Mouse (Mus musculus) bone marrow macrophage, adult 2 months (primary cell): Measurements from ENCODE around the gene Smad1. TPM values are rescaled to one million over a fixed set of nuclear protein-coding genes. Genes with fewer than 3 reads are reported as not detected.

ENCODE experiments used
- H3K27ac ChIP-seq: 2 replicates; pipeline ENCODE4 v1.5.1; 2012; ENCODE audit warnings: low read depth, low read length; ENCODE audit not compliant: insufficient read depth
- H3K4me1 ChIP-seq: 2 replicates; pipeline ENCODE4 v1.6.1; 2012; ENCODE audit warnings: low read length; ENCODE audit not compliant: control insufficient read depth, insufficient read depth
- H3K4me3 ChIP-seq: 2 replicates; pipeline ENCODE4 v1.5.1; 2012; ENCODE audit warnings: mild to moderate bottlenecking, low read length, moderate library complexity; ENCODE audit not compliant: insufficient read depth
- CTCF ChIP-seq: IDR thresholded peaks from 2 replicates; pipeline ENCODE4 v1.5.1; 2012; ENCODE audit warnings: low read depth, mild to moderate bottlenecking, low read length, moderate library complexity
- POLR2A ChIP-seq: IDR thresholded peaks from 2 replicates; pipeline ENCODE4 v1.6.1; 2012; ENCODE audit warnings: mild to moderate bottlenecking, low read depth, low read length, borderline replicate concordance
- polyA plus RNA-seq: library from polyadenylated mRNA; stranded (reverse); fragments of >200 nt; gene quantifications from 2 replicates; pipeline ENCODE4 v1.2.4, GENCODE M21; 2012; ENCODE audit not compliant: missing spikeins, insufficient read depth, insufficient read length

The Smad1 gene
- polyA plus RNA-seq, 1 experiment, result 25.5 TPM

DNA sequence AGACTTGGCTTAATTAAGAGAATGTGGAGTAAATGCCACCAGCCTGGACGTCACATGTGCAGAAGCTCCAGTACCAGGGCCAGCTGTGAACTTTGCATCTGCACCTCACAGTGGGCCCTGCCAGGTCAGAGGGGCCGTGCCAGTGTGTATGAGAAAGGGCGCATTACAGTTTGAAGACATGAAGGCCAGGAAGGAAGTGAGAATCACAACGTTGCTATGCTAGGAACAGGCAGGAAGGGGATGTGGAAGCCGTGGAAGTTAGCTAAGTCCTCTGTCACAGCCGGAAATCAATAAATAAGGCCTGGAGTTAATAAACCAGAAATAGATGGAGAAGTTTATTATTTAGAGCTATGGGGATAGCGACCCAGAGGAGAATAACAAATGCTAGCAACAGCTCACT lies 76.2 kb downstream of the Smad1 start:
- H3K4me1 ChIP-seq, result peaks cover 11% of the 10 kb centered on the region
- no peak overlapping the region for H3K27ac ChIP-seq
- no peak for TF ChIP-seq CTCF
- TF ChIP-seq POLR2A, result no peak
- no peak overlapping the region for H3K4me3 ChIP-seq

DNA sequence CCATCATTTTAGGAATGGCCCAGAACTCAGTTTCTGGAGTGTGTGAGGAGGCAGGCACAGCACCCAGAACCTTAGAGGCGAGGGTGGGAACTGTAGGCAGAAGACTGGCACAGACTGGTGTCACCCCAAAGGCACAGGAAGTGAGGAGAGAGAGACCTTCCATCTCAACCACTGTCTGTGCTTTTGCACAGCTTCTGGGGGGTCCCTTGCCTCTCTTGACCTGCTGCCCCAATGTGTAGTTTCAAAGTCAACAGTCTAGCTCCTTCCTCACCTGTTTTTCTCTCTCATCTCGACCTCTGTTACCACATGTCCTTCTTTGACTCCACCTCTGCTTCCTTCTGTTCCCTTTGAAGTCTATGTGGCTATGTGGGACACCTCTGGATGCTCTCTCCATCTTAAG lies 88.5 kb downstream of the Smad1 start:
- no peaks in the 10 kb centered on the region for H3K4me1 ChIP-seq
- H3K4me3 ChIP-seq, result no peak overlapping the region
- H3K27ac ChIP-seq, result no peak overlapping the region
- TF ChIP-seq CTCF (no peak), POLR2A (no peak)

DNA sequence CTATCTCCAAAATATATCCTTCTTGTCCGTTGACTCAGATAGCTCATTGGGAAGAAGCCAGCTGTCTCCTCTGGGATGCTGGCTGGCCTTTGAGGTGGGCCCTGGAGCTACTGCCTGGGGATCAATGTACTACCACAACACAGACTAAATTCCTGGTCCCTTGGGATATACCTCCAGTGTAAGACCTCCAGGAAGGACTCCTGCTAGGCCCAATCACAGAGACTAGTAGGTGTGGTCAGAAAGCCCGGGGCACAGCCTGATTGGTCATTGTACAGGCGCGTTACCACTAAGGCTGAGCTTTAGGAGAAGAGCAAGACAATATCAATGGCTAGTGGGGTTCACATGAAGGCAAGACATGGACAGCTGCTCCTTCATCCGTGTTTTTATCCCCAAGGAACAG lies 93.4 kb downstream of the Smad1 start:
- TF ChIP-seq POLR2A (no peak), CTCF (no peak)
- no peak overlapping the region for H3K27ac ChIP-seq
- no peak overlapping the region for H3K4me3 ChIP-seq
- peaks cover 2% of the 10 kb centered on the region for H3K4me1 ChIP-seq

DNA sequence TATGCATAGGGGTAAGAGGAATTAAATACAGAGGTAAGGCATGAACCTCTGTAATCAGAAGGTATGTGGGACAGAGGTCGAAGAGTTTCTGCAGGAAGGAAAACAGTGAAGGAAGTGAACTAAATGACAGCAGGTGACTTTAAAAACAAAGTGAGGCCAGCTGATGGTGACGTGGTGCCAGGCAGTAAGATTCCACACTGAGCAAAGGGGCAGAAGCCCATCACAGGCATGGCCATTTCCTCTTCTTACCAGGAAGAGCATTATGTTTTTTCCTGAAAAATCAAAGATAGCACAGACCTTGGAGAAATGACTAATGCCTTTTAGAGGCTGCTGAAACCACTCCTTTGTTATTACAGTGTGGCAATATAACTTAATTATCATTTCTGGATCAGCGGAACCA lies 97.8 kb downstream of the Smad1 start:
- TF ChIP-seq POLR2A, result no peak
- TF ChIP-seq CTCF, result no peak
- peaks cover 2% of the 10 kb centered on the region for H3K4me1 ChIP-seq
- no peak overlapping the region for H3K4me3 ChIP-seq
- no peak overlapping the region for H3K27ac ChIP-seq

DNA sequence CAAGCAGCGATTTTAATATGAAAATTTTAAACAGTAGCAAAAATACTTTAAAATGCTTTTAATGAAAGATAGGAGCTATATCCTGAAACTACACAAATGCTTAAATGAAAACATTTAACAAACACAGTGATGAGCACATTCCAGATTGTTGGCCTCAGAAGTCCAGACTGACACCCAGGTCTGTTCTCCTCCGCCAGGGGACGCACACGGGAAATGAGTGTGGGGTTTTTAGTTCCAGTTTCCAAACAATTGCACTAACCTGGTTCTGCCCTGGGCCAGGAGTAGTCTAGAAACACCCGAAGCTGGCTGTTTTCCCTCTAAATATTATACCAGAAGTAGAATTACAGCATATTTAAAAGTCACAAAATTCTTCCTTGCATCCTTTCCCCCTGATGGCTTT lies 99.6 kb downstream of the Smad1 start:
- TF ChIP-seq CTCF, result no peak
- no peak for TF ChIP-seq POLR2A
- Histone ChIP-seq H3K27ac (no peak overlapping the region), H3K4me3 (no peak overlapping the region), H3K4me1 (peaks cover 2% of the 10 kb centered on the region)

DNA sequence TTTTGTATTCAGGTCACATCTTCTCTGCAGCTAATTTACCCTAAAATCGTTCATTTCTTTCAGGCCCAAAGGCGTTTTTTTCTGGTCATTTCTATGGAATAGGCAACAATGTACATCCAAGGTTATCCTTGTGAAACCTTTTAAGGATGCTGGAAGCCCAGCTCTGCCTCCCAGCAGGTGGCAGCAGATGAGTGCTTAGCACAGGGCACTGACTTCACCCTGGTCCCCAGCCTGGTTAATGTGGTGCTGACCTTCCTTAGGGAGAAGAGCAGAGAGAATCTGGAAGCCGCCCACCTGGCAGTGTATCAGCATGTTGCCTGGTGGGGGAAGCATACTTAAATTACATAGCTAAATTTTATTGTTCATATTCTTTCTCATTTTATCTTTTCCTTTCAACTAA lies 101.6 kb downstream of the Smad1 start:
- peaks cover 10% of the 10 kb centered on the region for H3K4me1 ChIP-seq
- no peak overlapping the region for H3K4me3 ChIP-seq
- H3K27ac ChIP-seq, result no peak overlapping the region
- TF ChIP-seq POLR2A (no peak), CTCF (peak; percentile 81)

DNA sequence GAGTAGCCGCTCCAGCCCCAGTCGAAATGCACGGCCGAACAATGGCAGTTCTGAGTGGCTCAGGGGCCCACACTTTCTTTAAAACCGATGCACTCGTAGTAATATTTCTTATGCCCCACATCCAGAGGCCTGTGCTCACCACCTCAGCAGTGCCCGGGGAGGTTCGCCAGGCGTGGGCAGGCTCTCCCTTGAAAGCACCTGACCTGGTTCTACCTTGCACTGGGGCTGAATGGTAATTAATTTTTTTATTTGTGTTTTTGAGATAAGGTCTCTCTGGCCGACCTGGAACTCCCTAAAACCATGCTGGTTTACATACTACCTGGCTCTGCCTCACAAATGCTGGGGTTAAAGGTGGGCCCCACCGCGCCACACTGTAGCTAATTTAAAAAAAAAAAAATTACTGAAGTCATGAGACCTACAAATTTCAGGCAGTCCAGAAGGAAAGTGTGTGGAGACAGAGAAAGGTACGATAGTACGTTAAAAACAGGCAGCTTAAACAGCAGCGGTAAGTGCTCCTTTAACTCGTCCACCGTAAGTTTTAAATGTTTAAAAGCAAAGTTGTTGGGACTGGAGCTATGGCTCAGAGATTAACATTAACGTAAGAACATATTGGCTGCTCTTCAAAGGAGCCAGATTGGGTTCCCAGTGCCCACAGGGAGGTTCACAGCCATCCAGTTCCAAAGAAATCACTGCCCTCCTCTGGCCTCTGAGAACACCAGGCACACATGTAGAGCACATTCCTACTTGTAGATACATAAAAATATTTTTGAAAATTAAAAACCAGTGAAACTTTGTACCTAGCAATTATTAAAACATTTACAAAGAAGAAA lies 103.8 kb downstream of the Smad1 start:
- Histone ChIP-seq H3K4me1 (peaks cover 9% of the 10 kb centered on the region), H3K4me3 (peak overlapping the region; percentile 73), H3K27ac (peak overlapping the region; percentile 48)
- TF ChIP-seq POLR2A (no peak), CTCF (no peak)

DNA sequence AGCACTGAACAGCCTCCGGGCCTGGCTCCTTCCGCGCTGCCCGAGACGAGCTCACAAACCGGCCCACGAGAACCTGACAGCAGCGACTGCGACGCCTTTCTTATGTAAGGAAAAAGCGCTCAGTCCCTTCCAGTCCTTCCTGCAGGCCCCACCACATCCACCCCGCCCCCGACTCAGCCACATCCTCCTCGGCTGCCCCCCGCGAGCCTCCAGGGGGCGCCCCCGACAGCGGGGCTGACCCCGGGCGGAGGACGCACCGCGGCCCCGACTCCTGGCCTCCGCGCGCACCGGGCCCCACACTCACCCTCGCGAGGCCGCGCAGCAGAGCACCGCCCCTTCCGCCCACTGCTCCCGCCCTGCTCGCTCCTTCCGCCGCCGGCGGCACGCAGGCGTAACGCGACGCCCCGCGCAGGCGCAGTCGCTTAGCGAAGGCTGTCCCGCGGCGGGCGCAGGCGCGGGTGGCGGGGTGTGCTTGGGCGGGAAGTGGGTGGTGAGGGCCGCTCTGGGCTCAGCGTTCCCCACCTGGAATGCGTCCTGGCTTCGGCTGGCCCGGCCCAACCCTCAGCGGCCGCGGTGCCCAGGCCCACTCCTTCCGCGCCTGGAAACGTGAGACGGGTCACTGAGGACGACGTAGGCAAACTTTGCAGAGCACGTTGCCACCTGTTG lies 104.6 kb downstream of the Smad1 start, which contains the start of gene Mmaa:
Gene Mmaa, minus strand, starts transcription at position 328 of the 666 bp plus-strand sequence.
- Histone ChIP-seq H3K4me1 (peaks cover 11% of the 10 kb centered on the region), H3K27ac (peak within 1 kb of the TSS; percentile 82), H3K4me3 (peak within 1 kb of the TSS; percentile 84)
- TF ChIP-seq POLR2A, result peak; percentile 70; the same call in 1 of the 2 replicates
- no peak for TF ChIP-seq CTCF

DNA sequence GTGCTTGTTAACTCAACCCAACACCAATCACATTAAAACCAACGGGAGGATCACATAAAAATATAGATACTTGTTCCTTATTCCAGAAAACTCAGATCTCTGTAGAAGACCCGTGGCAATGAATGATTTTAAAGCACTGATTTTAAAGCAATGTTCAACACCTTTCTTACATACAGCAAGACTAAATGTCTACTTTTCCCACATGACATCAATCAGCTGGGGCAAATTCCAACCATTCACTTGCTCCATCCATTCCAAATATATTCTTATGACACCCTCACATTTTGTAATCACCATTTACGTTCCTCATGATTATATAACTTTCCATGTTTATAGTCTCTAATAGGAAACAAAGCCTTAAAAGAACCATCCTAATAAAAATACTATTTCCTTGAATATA lies 105.5 kb downstream of the Smad1 start:
- no peak overlapping the region for H3K27ac ChIP-seq
- no peak overlapping the region for H3K4me3 ChIP-seq
- TF ChIP-seq CTCF (no peak), POLR2A (no peak)
- peaks cover 15% of the 10 kb centered on the region for H3K4me1 ChIP-seq

DNA sequence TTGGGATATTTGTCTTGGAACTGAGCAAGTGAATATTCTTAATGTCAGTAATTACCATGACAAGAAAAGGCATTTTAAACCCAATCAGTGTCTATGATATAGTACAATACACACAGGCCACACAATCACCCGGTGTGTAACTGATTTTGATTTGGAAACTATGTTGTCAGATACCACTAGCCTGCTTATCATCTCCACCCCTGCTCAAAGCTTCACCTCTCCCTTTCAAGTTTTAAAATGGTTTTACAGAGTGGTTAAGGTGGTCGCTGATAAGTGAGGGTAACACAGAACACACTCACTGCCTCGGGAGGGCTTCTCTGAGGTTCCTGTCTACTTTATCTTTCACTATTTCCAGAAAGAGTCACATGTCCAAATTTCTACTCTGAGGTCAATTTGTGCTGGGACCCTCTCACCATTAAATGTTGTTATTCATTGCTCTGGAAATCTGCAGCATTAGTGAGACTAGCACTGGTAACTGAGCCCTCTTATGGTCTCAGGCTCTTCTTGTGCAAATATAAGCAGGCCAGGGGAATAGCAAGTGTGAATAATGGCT lies 106.5 kb downstream of the Smad1 start:
- TF ChIP-seq POLR2A, result no peak
- TF ChIP-seq CTCF, result no peak
- Histone ChIP-seq H3K4me3 (no peak overlapping the region), H3K4me1 (peaks cover 15% of the 10 kb centered on the region), H3K27ac (no peak overlapping the region)
